Mouse (Mus musculus) lung, adult 2 months (tissue): ENCODE results near the gene Zc3hav1.

ENCODE experiments used
- CTCF ChIP-seq: fragments of 200-500 bp; IDR thresholded peaks from 2 replicates; pipeline ENCODE4 v1.5.1; 2011; ENCODE audit warnings: mild to moderate bottlenecking, low read length, control low read depth; ENCODE audit not compliant: insufficient read depth
- POLR2A ChIP-seq: fragments of 200-500 bp; IDR thresholded peaks from 2 replicates; pipeline ENCODE4 v1.6.1; 2011; ENCODE audit warnings: low read depth, mild to moderate bottlenecking, control low read depth, low read length, borderline replicate concordance; ENCODE audit errors: extremely low read depth

DNA sequence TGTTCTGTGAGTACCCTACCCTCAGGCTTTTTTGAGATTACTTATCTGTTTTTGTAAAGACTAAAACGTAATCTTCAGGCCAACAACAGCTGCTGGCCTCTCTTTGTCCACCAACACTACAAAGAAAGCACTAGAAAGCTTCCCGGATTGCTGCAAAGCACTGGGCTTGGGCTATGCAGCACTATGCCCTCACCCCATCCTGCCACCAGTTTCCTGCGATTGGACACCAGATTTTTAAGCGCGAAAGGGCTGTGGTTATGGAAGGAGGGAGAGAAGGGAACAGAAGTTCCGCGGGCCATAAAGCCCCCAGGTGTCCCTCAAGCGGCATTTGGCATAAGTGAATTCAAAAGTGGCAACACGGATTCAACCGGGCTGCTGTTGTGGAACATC, 56.2 kb downstream of the Zc3hav1 start:
- no peak for TF ChIP-seq CTCF
- no peak for TF ChIP-seq POLR2A
